Mouse (Mus musculus) spleen, postnatal 0 days (tissue): Measurements from ENCODE around the gene Kxd1. TPM values are rescaled to one million over a fixed set of nuclear protein-coding genes. Genes with fewer than 3 reads are reported as not detected.

ENCODE experiments used
- polyA plus RNA-seq: library from polyadenylated mRNA; unstranded; fragments of >200 nt; fragmentation: Nextera tagmentation; extraction: Ambion mirVana; gene quantifications from 2 replicates; pipeline ENCODE4 v1.2.1, GENCODE M21; 2015

The Kxd1 gene
- 46.7 and 49.2 TPM in 2 replicates for polyA plus RNA-seq

DNA sequence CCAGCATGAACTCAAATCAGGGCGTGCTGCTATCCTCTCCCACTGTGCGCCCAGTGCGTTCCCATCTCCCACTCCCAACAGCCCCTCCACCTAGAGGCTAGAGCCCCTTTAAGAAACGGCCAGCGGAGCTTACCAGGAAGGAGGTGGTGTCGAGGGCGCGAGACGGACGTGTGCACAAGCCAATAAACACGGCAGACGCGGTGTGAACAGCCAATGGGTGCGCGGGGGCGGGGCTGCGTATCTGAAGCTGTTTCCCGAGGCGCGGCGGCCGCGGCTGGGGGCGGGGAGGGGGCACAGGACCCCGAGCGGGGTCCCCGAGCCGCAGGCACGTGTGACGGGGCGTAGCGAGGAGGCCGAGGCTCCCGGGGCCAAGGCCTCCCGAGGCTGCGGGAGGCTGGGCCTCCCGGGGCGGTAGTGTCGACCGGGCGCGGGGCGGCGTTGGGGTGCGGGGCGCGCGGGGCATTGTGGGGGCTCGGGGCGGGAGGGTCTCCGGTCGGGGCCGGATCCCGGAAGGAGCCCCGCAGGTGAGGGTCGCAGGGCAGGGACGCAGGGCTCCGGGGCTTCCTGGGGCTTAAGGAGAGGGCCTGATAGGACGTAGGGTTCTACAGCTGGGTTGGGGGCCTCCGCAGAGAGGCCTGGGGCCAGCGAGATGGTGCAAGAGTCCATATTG, at the start of gene Kxd1, which contains the start of gene Fkbp8:
Gene Kxd1 (minus strand): TSS at position 445 of the 670 bp plus-strand sequence.
Gene Fkbp8 (plus strand): TSS at position 213 of the 670 bp plus-strand sequence.

DNA sequence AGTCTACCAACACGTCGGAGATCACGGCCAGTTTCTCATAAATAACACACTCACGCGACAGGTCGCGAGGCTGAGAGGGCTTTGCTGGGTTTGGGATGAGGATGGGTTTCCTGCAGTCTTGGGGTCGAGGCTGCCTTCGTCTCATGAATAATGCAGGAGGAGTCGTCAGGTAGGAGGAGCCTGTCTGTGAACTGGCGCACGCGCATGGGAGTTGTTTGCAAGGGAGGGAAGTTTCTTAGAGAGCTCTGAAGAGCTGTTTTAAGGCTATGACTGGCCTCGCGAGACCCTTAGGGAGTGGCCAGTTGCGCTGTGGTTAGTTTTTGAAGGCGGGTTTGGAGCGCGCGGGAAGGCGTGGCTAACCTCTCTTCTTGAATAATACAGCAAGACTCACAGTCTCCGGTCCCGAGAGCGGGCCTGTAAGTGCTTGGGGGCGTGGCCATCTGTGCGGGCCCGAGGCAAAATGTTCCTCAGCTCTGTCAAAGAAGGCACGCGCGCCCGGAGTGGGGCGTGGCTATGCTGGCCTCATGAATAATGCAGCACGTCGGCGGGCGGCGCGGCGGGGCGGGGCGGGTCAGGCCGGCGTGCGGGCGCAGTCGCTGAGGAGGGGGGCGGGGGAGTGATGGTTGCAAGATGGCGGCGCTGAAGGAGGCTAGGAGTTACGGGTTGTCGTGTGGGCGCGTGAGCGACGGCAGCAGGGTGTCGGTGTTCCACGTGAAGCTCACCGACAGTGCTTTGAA, 11.5 kb upstream of the Kxd1 start, which contains the start of gene Ell:
Gene Ell (plus strand): TSS at position 381 of the 737 bp plus-strand sequence.

DNA sequence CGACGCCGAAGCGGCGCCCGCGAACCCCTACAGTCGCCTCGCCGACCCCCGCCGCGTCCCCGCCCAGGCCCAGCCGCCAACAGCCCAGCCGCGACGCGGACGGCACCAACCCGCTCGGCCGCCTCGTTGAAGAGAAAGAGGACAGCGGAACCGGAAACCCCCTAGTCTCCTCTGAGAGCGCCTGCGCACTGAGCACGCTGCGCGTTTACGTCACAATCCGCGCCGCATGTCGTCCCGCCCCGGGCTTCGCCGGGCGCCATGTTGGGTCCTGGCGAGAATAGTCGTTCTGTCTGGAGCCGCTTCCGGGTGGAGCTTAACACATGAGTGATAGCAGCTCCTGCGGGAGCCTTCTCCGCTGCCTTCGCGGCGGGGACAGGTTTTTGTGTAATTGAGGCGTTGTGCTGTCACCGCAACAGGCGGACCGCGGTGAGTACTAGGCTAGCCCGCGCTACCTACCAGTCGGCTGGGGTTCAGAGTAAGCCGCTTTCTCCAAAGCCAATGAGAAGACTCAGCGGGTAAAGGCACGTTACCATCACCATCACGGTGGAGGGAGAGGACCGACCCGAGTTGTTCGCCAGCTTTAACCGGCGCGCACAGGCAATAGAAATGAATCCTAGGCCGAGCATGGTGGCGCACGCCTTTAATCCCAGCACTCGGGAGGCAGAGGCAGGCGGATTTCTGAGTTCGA, 17.4 kb downstream of the Kxd1 start, which contains the start of gene Uba52:
Gene Uba52 (minus strand): TSS at position 574 of the 688 bp plus-strand sequence.

DNA sequence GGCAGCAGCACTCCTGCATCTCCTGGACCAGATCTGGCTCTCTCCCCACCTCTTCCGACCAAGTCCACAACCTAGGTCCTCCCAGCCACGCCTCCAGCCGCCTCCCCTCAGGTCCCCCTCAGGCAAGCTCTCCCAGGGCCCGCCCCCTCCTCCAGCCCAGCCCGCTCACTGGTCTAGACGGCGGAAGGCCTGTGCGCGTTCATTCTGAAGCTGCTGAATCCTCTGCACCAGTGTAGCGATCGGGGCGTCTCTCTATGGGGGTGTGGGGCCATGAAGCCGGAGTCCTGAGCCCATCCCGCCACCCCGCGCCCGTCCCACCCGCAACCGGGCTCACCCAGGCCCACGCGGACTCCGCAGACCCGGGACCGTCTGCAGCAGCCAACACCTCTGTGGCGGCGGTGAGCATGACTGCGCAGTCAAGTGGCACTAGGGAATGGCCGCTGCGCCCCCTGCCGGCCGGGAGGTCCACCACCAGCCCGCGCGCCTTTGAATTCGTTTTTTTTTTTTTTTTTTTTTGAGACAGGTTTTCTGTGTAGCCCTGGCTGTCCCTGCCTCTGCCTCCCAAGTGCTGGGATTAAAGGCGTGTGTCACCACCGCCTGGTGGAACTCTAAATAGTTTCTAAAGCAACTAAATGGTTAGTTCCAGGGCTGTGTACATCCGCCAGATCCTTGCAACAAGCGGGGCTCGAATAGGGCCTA, 21.3 kb downstream of the Kxd1 start, which contains the start of gene Rex1bd:
Gene Rex1bd (minus strand): TSS at position 425 of the 699 bp plus-strand sequence.

DNA sequence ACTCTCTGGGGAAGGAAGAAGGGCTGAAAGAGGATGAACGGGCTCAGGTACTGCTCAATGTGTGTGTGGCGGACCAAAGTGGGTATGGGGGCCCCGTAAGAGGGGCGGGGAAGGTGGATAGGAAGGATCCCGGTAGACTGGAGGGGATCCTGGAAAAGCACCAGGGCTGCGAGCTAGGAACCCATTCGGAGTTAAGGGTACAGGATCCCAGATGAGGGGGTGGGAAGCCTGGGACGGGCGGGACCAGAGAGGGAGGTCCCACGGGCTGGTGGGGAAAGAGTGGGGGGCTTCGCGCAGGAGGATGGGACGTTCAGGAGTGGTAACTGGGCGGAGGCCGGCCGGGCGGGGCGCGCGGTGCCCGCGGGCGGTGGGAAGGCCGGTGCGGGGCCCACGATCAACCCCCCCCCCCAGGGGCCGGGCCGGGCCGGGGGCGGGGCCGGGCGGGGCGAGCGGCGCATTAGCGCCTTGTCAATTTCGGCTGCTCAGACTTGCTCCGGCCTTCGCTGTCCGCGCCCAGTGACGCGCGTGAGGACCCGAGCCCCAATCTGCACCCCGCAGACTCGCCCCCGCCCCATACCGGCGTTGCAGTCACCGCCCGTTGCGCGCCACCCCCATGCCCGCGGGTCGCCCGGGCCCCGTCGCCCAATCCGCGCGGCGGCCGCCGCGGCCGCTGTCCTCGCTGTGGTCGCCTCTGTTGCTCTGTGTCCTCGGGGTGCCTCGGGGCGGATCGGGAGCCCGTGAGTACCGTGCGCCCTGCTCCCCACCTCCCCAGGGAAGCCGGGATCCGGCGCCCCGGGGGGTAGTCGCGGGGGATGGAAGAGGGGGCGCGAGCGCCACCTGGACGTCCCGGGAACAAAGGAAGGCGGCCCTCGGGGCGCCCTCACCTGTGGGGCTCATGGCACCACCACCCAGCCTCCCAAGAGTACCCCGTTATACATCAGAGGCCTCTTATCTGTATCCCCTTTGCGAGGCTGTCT, 34.8 kb downstream of the Kxd1 start, which contains the start of gene Crlf1:
Gene Crlf1 (plus strand): TSS at position 495 of the 977 bp plus-strand sequence.

DNA sequence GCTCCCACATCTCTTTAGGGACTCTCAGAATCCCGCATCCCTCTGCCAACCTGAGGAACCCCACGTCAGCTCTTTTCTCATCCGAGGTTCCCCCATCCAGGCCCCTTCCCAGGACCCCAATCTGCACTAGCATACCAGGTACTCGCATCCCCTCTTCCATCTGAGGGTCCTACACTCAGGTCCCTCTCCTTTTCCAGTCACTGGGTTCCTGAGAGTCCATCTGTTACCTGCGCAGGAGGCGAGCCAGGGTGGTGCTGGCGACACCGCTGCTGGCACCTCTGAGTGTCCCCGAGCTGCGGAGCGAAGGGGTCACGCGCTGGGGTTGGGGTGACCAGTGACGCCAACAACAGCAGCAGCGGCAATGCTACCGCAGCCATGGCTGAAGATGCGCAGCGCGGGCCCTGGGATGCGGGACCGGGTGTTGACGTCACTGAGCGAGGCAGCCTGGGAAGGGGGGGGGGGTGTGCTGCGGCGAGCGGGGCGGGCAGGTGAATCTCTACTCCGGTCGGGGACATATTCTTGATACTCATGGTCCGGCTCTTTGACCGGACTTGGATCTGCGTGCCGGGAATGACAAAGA, 40.7 kb downstream of the Kxd1 start, which contains the start of gene Tmem59l:
Gene Tmem59l (minus strand): TSS at position 418 of the 580 bp plus-strand sequence.

DNA sequence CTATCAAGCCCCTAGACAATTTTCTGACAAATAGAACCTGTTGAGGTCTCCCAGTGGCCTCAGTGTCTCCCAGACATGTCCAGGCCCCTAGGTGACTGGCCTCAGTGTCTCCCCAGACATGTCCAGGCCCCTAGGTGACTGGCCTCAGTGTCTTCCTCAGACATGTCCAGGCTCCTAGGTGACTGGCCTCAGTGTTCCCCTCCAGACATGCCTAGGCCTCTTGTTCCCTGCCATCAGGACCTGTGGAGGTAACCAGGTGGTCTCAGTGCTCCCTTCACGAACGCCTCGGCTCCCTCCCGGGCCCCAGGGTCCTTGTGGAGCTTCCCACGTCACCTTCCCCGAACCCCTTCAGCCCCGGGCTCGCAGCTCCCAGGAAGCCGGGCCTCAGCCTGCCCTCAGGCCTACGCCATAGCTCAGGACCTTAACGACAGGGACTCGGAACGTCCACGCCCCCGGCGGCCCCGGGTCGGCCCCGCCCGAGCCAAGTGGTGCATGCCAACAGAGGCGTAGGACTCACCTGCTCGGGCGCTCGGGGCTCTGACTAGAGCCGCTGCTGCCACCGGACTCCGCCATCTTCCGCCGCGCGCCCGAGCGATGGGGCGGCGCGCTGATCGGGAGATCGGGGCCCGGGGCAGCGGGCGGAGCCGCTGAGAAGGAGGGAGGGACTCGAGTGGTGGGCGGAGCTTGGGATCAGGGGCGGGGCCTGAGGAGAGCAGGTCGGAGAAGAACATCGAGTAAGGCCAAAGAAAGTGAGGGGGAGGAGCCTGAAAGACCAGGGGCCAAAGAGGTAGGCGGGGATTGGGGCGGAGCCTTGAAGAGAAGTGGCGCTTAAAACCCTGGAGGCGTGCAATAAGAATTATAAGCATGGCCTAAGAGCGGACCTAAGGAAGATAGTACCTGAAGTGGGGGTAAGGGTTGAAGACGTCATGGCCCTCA, 51.2 kb downstream of the Kxd1 start, which contains the start of gene Klhl26:
Gene Klhl26 (minus strand): TSS at position 636 of the 936 bp plus-strand sequence.

Other genes starting within 250 kb of the Kxd1 start
- gene Homer3, start 245.1 kb downstream of the Kxd1 start, polyA plus RNA-seq: 12.8 and 17.0 TPM in 2 replicates
- gene Ddx49, start 225.5 kb downstream of the Kxd1 start, polyA plus RNA-seq: 27.7 and 29.9 TPM in 2 replicates
- gene Cope, start 225.4 kb downstream of the Kxd1 start, polyA plus RNA-seq: 164 and 185 TPM in 2 replicates
- 0.46 and 0.73 TPM in 2 replicates for gene Cers1, start 212.2 kb downstream of the Kxd1 start, polyA plus RNA-seq
- gene Gdf1, start 198.1 kb downstream of the Kxd1 start, polyA plus RNA-seq: 0.16 and 0.34 TPM in 2 replicates
- 12.9 and 13.1 TPM in 2 replicates for gene Upf1, start 174.7 kb downstream of the Kxd1 start, polyA plus RNA-seq
- 0.28 and 0.38 TPM in 2 replicates for gene Comp, start 154.4 kb downstream of the Kxd1 start, polyA plus RNA-seq
- gene Crtc1, start 88.4 kb downstream of the Kxd1 start, polyA plus RNA-seq: 4.9 and 5.2 TPM in 2 replicates
- 6.0 and 7.3 TPM in 2 replicates for gene Klhl26, start 51.0 kb downstream of the Kxd1 start, polyA plus RNA-seq
- not detected in 2 replicates for gene Tmem59l, start 40.6 kb downstream of the Kxd1 start, polyA plus RNA-seq
- gene Crlf1, start 34.8 kb downstream of the Kxd1 start, polyA plus RNA-seq: 2.3 and 2.4 TPM in 2 replicates
- 90.9 and 97.6 TPM in 2 replicates for gene Rex1bd, start 21.2 kb downstream of the Kxd1 start, polyA plus RNA-seq
- gene Uba52, start 17.2 kb downstream of the Kxd1 start, polyA plus RNA-seq: 940 and 995 TPM in 2 replicates
- 177 and 190 TPM in 2 replicates for gene Fkbp8, start 232 bp downstream of the Kxd1 start, polyA plus RNA-seq
- 9.3 and 10.1 TPM in 2 replicates for gene Ell, start 11.5 kb upstream of the Kxd1 start, polyA plus RNA-seq
- gene Isyna1, start 66.4 kb upstream of the Kxd1 start, polyA plus RNA-seq: 50.4 and 57.8 TPM in 2 replicates
- 80.1 and 80.6 TPM in 2 replicates for gene Ssbp4, start 80.9 kb upstream of the Kxd1 start, polyA plus RNA-seq
- gene Lrrc25, start 88.2 kb upstream of the Kxd1 start, polyA plus RNA-seq: 10.7 and 14.6 TPM in 2 replicates
- 0.79 and 0.93 TPM in 2 replicates for gene Gdf15, start 104.5 kb upstream of the Kxd1 start, polyA plus RNA-seq
- 13.5 and 15.4 TPM in 2 replicates for gene Pgpep1, start 132.4 kb upstream of the Kxd1 start, polyA plus RNA-seq
- 209 and 217 TPM in 2 replicates for gene Lsm4, start 145.3 kb upstream of the Kxd1 start, polyA plus RNA-seq
- gene Jund, start 171.0 kb upstream of the Kxd1 start, polyA plus RNA-seq: 33.3 and 37.5 TPM in 2 replicates
- gene Iqcn, start 175.5 kb upstream of the Kxd1 start, polyA plus RNA-seq: not detected in 2 replicates
- gene Gm3336, start 190.6 kb upstream of the Kxd1 start, polyA plus RNA-seq: 0.16 TPM in 1 of 2 replicates, not detected in the other
- gene Pde4c, start 195.8 kb upstream of the Kxd1 start, polyA plus RNA-seq: 0.16 and 0.24 TPM in 2 replicates
- 4.8 and 5.3 TPM in 2 replicates for gene Rab3a, start 226.7 kb upstream of the Kxd1 start, polyA plus RNA-seq
- 53.7 and 56.1 TPM in 2 replicates for gene Mpv17l2, start 233.0 kb upstream of the Kxd1 start, polyA plus RNA-seq
- 22.8 and 27.4 TPM in 2 replicates for gene Pik3r2, start 248.8 kb upstream of the Kxd1 start, polyA plus RNA-seq